Mouse (Mus musculus) myocyte (in vitro differentiated cells): ENCODE measurements around the gene Gbp6.
"Not testable (repeated sequence)": the region's sequence is repeated elsewhere in the genome, so short reads cannot be mapped to it uniquely, and the experiment has no call there.

ENCODE experiments used
- CEBPB ChIP-seq: IDR thresholded peaks from 2 replicates; pipeline ENCODE4 v1.6.1; 2011; ENCODE audit warnings: mild to moderate bottlenecking, moderate library complexity; ENCODE audit not compliant: poor library complexity, insufficient read depth, severe bottlenecking
- E2F4 ChIP-seq: IDR thresholded peaks from one replicate; pipeline ENCODE4 v1.6.1; 2011; ENCODE audit warnings: mild to moderate bottlenecking, control low read depth, moderate library complexity; ENCODE audit not compliant: insufficient read depth
- MAX ChIP-seq: IDR thresholded peaks from one replicate; pipeline ENCODE4 v1.6.1; 2011; ENCODE audit warnings: low read depth, mild to moderate bottlenecking, control low read depth
- MYOD1 ChIP-seq, 3 experiments: IDR thresholded peaks; one replicate each; pipeline ENCODE4 v1.6.1; 2011; ENCODE audit warnings: control low read depth in 2 of 3, low read depth in 2 of 3, mild to moderate bottlenecking in 2 of 3, moderate library complexity in 1 of 3; ENCODE audit not compliant: insufficient read length in 2 of 3, control insufficient read depth in 1 of 3
- MYOG ChIP-seq, 3 experiments: IDR thresholded peaks; one replicate each; pipeline ENCODE4 v1.6.1; 2011; ENCODE audit warnings: control low read depth in 2 of 3, low read depth in 2 of 3, mild to moderate bottlenecking in 2 of 3; ENCODE audit not compliant: insufficient read length in 2 of 3, control insufficient read depth in 1 of 3, insufficient read depth in 1 of 3
- POLR2A ChIP-seq: IDR thresholded peaks from one replicate; pipeline ENCODE4 v1.6.1; 2011; ENCODE audit warnings: low read depth, mild to moderate bottlenecking, control low read depth, moderate library complexity; ENCODE audit not compliant: insufficient read length
- POLR2AphosphoS2 ChIP-seq: IDR thresholded peaks from one replicate; pipeline ENCODE4 v1.6.1; 2011; ENCODE audit warnings: low read depth, control low read depth; ENCODE audit not compliant: insufficient read length
- REST ChIP-seq: IDR thresholded peaks from one replicate; pipeline ENCODE4 v1.6.1; 2011; ENCODE audit warnings: mild to moderate bottlenecking, control low read depth, moderate library complexity; ENCODE audit not compliant: insufficient read depth, insufficient read length
- SRF ChIP-seq: IDR thresholded peaks from one replicate; pipeline ENCODE4 v1.6.1; 2011; ENCODE audit warnings: low read depth; ENCODE audit not compliant: control insufficient read depth, insufficient read length
- TCF12 ChIP-seq: IDR thresholded peaks from one replicate; pipeline ENCODE4 v1.6.1; 2011; ENCODE audit warnings: mild to moderate bottlenecking, control low read depth; ENCODE audit not compliant: poor library complexity, insufficient read depth, severe bottlenecking
- TCF3 ChIP-seq: IDR thresholded peaks from one replicate; pipeline ENCODE4 v1.6.1; 2011; ENCODE audit warnings: low read depth, control low read depth; ENCODE audit not compliant: insufficient read length
- USF1 ChIP-seq: IDR thresholded peaks from one replicate; pipeline ENCODE4 v1.6.1; 2011; ENCODE audit warnings: low read depth, mild to moderate bottlenecking, control low read depth, moderate library complexity

DNA sequence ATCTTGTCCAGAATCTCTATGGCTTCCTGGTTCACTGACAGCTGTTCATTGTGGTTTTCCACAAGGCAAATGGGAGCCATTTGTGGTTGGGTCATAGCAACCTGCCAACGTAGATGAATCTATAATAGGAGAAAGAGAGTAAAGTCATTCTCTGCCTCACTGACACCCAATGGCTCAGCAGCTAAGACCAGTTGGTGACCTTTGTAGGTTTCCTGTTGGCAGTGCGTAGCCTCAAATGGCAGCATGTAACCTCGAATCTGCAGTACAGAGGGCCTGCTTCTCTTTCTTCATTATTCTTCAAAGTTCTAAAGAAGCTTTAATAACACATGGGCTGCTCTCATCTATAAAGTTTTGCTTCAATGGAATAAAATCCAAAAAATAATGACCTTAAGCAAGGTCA is 57.5 kb downstream of the Gbp6 start:
- not testable (repeated sequence) for TF ChIP-seq E2F4; SRF; POLR2AphosphoS2; POLR2A; REST; MYOD1 (IDR thresholded peaks at IDR 0.05; ENCODE audit: control insufficient read depth in 1 of 3, insufficient read length in 2 of 3, low read depth in 2 of 3); MAX; USF1; CEBPB; TCF12; TCF3
- peak in 1 of 3 experiments; percentile 45 for TF ChIP-seq MYOG (IDR thresholded peaks at IDR 0.05; ENCODE audit: control insufficient read depth in 1 of 3, insufficient read depth in 1 of 3, insufficient read length in 2 of 3, low read depth in 2 of 3)
